Mouse (Mus musculus) frontal cortex, adult (tissue): ENCODE measurements around the gene Gm20431.

Experiments used
- ATAC-seq: cut with Nextera tagmentation; 2 replicates; pipeline ENCODE4 v1.9.2; 2017; ENCODE audit warnings: mild to moderate bottlenecking, moderate library complexity, mixed read lengths; ENCODE audit not compliant: low TSS enrichment

The Gm20431 gene

DNA sequence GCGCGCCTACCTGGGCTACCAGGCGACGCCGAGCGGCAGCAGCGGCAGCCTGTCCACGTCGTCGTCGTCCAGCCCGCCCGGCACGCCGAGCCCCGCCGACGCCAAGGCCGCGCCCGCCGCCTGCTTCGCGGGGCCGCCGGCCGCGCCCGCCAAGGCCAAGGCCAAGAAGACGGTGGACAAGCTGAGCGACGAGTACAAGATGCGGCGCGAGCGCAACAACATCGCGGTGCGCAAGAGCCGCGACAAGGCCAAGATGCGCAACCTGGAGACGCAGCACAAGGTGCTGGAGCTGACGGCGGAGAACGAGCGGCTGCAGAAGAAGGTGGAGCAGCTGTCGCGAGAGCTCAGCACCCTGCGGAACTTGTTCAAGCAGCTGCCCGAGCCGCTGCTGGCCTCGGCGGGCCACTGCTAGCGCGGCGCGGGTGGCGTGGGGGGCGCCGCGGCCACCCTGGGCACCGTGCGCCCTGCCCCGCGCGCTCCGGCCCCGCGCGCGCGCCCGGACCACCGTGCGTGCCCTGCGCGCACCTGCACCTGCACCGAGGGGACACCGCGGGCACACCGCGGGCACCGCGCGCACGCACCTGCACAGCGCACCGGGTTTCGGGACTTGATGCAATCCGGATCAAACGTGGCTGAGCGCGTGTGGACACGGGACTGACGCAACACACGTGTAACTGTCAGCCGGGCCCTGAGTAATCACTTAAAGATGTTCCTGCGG is 28.4 kb upstream of the Gm20431 start, which contains the start of gene Tmem189:
Gene Tmem189, minus strand, starts transcription at position 322 of the 718 bp plus-strand sequence.
- peak; percentile 18 for ATAC-seq

DNA sequence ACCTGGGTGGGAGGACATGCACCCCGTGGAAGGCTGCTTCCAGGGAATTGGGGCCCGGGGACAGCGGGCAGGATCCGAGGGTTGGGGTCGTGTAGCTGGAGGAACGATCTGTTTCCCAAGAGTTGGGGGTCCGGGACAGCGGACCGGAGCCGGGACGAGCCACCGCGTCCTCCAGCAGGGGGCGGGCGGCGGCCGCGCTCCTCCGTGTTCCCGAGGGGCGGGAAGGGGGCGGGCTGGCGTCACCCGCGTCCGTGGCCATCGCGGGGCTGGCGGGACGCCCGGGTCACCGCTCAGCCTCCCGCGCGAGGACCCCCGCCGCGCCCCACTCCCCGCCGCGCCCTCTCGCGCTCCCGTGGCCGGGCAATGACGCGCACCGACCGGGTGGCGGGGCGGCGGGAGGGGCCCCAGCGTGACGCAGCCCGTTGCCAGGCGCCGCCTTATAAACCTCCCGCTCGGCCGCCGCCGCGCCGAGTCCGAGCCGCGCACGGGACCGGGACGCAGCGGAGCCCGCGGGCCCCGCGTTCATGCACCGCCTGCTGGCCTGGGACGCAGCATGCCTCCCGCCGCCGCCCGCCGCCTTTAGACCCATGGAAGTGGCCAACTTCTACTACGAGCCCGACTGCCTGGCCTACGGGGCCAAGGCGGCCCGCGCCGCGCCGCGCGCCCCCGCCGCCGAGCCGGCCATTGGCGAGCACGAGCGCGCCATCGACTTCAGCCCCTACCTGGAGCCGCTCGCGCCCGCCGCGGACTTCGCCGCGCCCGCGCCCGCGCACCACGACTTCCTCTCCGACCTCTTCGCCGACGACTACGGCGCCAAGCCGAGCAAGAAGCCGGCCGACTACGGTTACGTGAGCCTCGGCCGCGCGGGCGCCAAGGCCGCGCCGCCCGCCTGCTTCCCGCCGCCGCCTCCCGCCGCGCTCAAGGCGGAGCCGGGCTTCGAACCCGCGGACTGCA is 27.5 kb upstream of the Gm20431 start, which contains the start of gene Cebpb:
Gene Cebpb, plus strand, starts transcription at position 418 of the 954 bp plus-strand sequence.
- peak; percentile 47 for ATAC-seq

- ATAC-seq: no peak
Observed at GRCm38 (mm10) chr2:167688126-167688497, 26.8 kb upstream of the Gm20431 start.

DNA sequence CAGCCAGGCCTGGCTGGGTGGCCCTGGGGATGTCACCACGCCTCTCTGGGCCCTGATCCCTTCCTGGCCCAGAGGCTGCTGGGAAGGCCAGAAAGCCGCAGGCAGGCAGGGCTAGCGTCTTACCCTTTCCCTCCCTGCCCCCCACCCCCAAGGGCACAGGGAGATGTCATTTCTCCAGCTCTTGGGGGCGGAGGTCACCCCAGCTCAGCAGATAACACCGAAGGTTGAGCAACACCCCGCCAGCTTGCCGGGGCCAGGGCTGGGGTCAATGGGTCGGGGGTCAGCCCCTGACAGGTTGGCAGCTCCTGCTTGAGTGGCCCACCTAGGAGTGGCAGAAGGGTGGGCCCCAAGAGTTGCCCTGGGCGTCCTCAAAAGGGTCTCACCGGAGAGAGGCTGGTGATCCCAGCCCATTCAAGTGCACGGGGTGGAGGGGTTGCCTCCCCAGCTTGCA is 26.4 kb upstream of the Gm20431 start:
- no peak for ATAC-seq

DNA sequence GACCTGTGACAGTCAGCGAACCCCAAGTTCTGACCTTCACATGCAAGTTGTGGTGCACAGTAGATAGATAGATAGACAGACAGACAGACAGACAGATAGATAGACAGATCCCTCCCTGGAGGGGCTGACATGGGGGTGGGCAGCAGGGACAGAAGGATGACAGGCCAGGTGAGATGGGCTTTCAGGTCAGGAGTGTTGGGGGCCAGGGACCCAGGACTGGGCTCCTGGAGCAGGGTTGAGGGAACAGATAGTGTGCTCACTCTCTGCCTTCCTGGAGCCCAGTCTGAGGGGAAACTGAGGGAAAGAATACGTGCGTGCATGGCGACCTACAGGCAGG is 25.9 kb upstream of the Gm20431 start:
- ATAC-seq: no peak

- no peak for ATAC-seq
Observed at GRCm38 (mm10) chr2:167686382-167687249, 25.3 kb upstream of the Gm20431 start.

GRCm38 (mm10) chr2:167685865-167686264 is 24.6 kb upstream of the Gm20431 start:
- ATAC-seq: no peak

- ATAC-seq: peak; percentile 32
Observed at GRCm38 (mm10) chr2:167685137-167685536, 23.8 kb upstream of the Gm20431 start.

GRCm38 (mm10) chr2:167683721-167684120 is 22.4 kb upstream of the Gm20431 start:
- ATAC-seq: no peak

GRCm38 (mm10) chr2:167680657-167681056 is 19.4 kb upstream of the Gm20431 start:
- ATAC-seq: no peak

GRCm38 (mm10) chr2:167679902-167680430 is 18.7 kb upstream of the Gm20431 start:
- ATAC-seq: peak; percentile 72

DNA sequence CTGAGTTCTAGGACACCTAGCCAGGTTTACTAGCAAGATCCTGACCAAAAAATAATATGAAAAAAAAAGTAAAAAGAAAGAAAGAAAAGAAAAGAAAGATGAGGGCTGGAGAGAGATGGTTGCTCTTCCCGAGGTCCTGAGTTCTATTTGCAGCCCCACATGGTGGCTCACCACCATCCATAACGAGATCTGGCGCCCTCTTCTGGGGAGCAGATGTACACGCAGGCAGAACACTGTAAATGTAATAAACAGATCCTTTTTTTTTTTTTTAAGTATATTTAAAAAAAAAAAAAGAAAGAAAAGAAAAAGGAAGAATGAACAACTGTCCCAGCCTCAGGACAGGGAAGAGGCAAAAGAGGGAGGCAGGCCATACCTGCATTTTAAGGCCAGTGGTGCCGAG is 17.3 kb upstream of the Gm20431 start:
- ATAC-seq: no peak

DNA sequence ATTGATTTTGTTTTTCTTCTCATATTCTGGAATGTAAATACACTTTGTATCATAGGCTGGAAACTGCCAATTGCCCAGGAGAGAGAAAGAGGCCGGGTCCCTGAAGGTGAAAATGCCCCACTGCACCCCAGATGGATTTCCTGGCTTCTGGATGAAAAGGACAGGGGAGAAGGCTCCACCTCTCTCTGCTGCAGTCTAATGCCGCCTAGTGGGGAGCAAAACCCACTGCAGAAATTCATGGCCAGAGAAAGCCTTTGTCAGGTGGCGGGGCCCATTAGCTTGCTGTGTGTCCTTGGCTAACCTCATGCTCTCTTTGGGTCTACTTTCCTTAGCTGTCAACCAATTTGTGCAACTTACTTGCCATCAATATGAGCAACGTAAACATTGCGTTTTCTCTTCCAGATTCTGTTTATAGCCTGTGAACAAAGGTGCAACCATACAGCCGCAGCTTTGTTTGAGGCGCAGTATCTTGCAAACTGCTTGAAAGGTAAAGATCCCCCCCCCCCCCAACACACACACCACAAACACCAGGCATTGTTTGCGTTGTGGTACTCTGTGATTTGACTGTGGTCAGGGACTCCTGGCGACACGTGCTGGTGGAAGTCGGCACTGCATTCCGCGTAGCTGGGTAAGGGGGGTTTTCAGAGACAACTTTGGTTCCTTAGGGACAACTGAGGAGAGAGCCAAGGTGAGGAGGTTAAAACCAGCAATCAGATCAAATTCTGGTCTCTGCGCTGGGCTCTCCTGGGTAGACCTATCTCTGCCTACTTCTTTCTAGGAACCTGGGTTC is 14.0 kb upstream of the Gm20431 start:
- peak; percentile 26; the same call in 1 of the 2 replicates for ATAC-seq

GRCm38 (mm10) chr2:167672212-167672685 is 11.0 kb upstream of the Gm20431 start:
- ATAC-seq: 0 out of 2 replicates have a peak, but pooled peaks have one; percentile 27

DNA sequence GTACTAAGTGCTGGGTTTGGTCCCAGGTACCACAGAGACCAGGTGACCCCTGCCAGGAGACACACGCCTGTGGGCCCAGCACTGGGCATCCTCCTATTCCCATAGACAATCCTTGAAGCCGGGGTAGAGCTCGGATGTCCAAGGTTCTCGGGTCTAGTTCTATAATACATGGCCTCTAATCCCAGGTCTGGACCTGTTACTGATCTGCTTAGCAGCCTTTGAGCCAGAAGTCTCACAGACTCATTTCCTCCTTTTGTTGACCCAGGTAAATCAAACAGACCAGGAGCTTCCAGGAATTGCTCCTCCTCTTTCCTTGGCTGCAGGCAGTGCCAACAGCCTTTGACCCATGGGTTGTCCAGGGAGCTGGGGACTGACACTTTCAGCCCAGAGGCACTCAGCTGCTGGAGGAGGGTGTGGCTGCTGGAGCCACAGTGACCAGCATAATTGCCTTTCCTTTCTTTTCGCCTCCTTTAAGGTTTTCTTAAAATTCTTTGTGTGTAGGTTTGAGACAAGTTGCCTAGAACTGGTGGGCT is 9.9 kb upstream of the Gm20431 start:
- no peak for ATAC-seq

GRCm38 (mm10) chr2:167669398-167669797 is 8.1 kb upstream of the Gm20431 start:
- no peak for ATAC-seq

- ATAC-seq: no peak
Observed at GRCm38 (mm10) chr2:167668426-167668825, 7.1 kb upstream of the Gm20431 start.

GRCm38 (mm10) chr2:167665972-167666713 is 4.8 kb upstream of the Gm20431 start:
- ATAC-seq: no peak

DNA sequence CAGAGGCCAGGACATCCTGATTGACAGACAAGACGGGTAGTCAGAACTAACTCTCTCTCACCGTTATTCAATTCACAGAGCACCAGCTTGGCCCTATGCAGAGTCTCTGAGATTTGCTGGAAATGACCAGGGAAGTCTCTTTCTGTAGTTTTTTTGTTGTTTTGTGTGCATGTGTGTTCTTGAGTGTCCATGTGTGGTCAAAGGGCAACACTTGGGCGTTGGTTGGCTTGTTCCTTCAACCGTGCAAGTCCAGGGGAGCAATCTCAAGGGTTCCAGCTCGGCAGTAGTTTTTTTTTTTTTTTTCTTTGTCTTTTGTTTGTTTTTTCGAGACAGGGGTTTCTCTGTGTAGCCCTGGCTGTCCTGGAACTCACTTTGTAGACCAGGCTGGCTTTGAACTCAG is 1.4 kb upstream of the Gm20431 start:
- ATAC-seq: no peak
